Mouse (Mus musculus): ENCODE results near the gene Coa6.

Gene Coa6

DNA sequence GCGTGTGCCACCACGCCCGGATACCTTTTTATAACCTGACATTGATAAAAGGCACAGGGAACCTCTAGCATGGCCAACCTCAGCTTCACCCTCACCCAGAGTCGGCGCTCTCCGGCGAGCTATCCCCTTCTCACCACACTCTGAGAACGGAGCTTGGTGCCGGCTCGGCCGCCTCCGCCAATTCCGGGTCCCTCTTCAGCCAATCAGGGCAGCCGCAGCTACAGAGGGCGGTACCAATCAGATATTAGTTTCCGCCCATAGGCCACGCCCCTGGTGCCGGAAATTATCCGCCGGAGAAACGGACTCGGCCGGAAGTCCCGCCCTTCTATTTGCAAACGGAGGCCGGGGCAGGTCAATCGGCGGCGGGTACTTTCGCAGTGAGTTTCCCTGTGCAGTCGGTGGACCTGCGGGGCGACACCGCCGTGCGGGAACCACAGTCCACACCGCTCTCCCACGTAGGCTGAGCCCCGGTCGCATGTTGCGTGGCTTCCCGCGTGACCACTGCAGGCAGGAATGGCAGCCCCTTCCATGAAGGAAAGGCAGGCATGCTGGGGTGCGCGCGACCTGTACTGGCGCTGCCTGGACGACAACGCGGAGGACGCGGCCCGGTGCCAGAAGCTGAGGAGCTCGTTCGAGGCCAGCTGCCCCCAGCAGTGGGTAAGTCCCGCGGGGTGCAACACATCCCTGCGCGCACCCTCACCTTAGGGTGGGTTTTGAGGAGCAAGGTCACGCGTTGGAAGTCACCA lies at the start of gene Coa6:
Coa6 (plus strand) TSS at position 342 of the 746 bp plus-strand sequence.
- ChIA-PET POLR2A (interaction anchor here in 3 of 4 experiments (0.6 to 1.8 kb wide), 21 partner anchors 9 to 549 kb away, joined by 3 to 9 read pairs (median 3); partner anchors contain the start of genes Kcnk1 (in 1 of the 3), Rbm34 (in 1 of the 3) and Tarbp1 (in 1 of the 3)), CTCF (interaction anchor here in 1 of 4 experiments (1.2 to 1.4 kb wide), 2 partner anchors 24 to 164 kb away, joined by 3 read pairs; no protein-coding TSS in a partner anchor)

GRCm38 (mm10) chr8:126379580-126379979 lies 42.7 kb upstream of the Coa6 start:
- POLR2A ChIA-PET: interaction anchor here in 2 of 4 experiments (0.7 kb wide), 3 partner anchors 253 to 636 kb away, joined by 3 to 5 read pairs (median 4); no protein-coding TSS in a partner anchor
- CTCF ChIA-PET: interaction anchor here in 1 of 4 experiments (0.6 kb wide), 1 partner anchor 80 kb away, joined by 3 read pairs; no protein-coding TSS in a partner anchor

DNA sequence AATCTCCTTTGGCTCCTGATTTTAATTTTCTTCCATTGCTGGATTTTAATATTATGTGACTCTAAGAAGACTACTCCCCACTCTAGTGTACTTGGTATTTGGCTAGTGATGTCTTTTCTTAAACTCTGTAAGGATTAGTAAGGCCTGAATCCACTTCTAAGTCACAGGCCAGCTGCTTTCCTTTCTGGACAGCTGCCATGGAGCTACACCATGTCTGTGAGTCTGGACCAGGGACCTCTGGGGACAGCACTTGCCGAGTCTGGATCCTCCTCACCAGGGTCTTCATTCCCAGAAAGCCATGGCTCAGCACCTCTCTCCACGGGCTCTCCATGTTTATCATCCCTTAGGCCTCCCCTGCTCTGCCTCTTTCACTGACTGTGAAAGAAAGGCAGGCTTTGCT lies 42.2 kb upstream of the Coa6 start:
- ChIA-PET CTCF (no interaction called here), POLR2A (interaction anchor here in 1 of 4 experiments (0.7 kb wide), 1 partner anchor 253 kb away, joined by 3 read pairs; no protein-coding TSS in a partner anchor)

- POLR2A ChIA-PET: interaction anchor here in 1 of 4 experiments (1.2 kb wide), 1 partner anchor 45 kb away, joined by 3 read pairs; no protein-coding TSS in a partner anchor
- CTCF ChIA-PET: no interaction called here
These were observed 41.0 kb upstream of the Coa6 start for GRCm38 (mm10) chr8:126381299-126381698.

- ChIA-PET CTCF (interaction anchor here in 3 of 4 experiments (0.6 to 2.2 kb wide), 10 partner anchors 8 to 433 kb away, joined by 3 to 10 read pairs (median 4); partner anchors contain the start of gene Slc35f3 (in 1 of the 3)), POLR2A (interaction anchor here in 2 of 4 experiments (1.2 to 1.5 kb wide), 2 partner anchors 22 to 44 kb away, joined by 3 read pairs; no protein-coding TSS in a partner anchor)
These were observed 40.1 kb upstream of the Coa6 start for GRCm38 (mm10) chr8:126382216-126382615.

DNA sequence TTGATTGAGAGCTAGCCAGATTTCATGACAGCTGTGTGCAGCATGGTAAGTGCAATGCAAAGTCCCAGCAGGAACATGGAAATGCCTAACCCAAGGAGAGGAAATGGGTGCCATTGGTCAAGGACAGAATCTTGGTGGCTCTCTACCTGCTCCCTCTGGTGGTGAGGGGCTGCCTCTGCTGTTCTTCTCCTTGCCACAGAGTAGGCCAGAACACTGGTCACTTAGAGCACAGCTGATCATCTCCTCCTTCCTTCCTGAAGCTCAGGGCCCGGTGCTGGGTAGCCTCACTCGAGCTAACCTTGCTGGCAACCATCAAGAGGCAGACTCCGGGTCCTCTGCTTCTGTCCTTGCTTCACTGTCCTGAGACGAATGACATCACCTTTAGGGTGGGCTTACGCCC lies 39.6 kb upstream of the Coa6 start:
- CTCF ChIA-PET: interaction anchor here in 3 of 4 experiments (0.6 to 2.2 kb wide), 11 partner anchors 16 to 433 kb away, joined by 3 to 12 read pairs (median 4); partner anchors contain the start of gene Slc35f3 (in 1 of the 3)
- POLR2A ChIA-PET: interaction anchor here in 2 of 4 experiments (1.2 to 1.5 kb wide), 2 partner anchors 22 to 44 kb away, joined by 3 read pairs; no protein-coding TSS in a partner anchor

DNA sequence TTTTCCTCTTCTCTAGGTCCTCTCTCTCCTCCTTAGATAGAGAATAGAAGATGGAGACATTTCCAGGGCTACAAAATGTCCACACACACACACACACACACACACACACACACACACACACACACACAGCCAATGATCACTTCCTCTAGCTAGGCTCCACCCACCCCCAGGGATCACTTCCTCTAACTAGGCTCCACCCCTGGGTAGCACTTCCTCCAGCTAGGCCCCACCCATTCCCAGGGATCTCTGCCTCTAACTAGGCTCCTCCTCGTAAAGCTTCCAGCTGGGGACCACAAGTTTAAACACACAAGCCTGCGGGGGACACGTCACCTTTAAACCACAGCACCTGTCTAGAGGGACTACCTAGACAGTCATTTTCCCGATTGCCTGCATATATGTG lies 34.7 kb upstream of the Coa6 start:
- ChIA-PET POLR2A (interaction anchor here in 3 of 4 experiments (0.6 to 1.3 kb wide), 3 partner anchors 19 to 208 kb away, joined by 3 to 6 read pairs (median 4); no protein-coding TSS in a partner anchor), CTCF (interaction anchor here in 3 of 4 experiments (0.5 to 1.0 kb wide), 4 partner anchors 11 to 162 kb away, joined by 3 read pairs; no protein-coding TSS in a partner anchor)

DNA sequence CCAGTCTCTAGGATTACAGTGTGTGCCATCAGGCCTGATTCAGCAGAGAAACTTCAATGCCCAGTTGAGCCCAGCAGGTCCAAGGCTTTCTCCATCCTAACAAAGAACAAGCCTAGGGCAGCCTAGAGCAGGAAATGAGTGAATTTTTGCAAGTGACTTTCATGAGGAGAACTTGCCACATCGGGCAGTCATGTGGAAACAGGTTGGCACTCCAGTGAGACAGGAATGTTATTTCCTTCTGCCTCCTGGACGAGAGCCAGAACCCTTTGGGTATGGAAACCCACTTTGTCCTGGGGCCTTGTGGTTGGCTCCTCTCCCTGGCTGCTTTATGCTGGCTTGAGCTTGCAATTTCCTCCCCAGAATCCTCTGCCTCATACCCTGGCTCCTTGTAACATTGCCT lies 30.8 kb upstream of the Coa6 start:
- ChIA-PET POLR2A (no interaction called here), CTCF (no interaction called here)

GRCm38 (mm10) chr8:126395386-126395785 lies 26.9 kb upstream of the Coa6 start:
- ChIA-PET POLR2A (no interaction called here), CTCF (no interaction called here)

GRCm38 (mm10) chr8:126395917-126396316 lies 26.4 kb upstream of the Coa6 start:
- CTCF ChIA-PET: no interaction called here
- POLR2A ChIA-PET: interaction anchor here in 1 of 4 experiments (0.8 kb wide), 1 partner anchor 10 kb away, joined by 3 read pairs; no protein-coding TSS in a partner anchor

GRCm38 (mm10) chr8:126398349-126398748 lies 24.0 kb upstream of the Coa6 start:
- ChIA-PET CTCF (interaction anchor here (0.6 to 1.5 kb wide), 19 partner anchors 8 to 582 kb away, joined by 3 to 6 read pairs (median 3); partner anchors contain the start of genes Coa6 (in 1 of the 4) and Slc35f3 (in 1 of the 4)), POLR2A (interaction anchor here in 2 of 4 experiments (0.8 to 1.1 kb wide), 3 partner anchors 9 to 140 kb away, joined by 3 to 4 read pairs (median 3); partner anchors contain the start of gene Coa6 (in 1 of the 2))

DNA sequence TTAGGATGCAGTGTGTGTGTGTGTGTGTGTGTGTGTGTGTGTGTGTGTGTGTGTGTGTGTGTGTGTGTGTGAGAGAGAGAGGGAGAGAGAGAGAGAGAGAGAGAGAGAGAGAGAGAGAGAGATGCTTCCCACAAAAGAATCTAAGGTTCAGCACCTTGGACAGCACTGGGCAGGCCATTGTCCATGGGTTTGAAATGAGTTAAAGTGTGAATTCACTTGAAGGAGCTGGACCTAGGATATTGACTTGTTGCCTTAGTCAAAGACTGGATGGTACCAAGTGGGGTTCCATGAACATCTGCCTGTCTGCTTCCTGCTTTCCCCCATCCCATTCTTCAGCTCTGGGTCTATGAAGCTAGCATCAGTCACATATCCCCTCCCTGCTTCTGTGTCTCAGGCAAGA lies 17.8 kb upstream of the Coa6 start:
- ChIA-PET POLR2A (interaction anchor here in 2 of 4 experiments (0.7 to 1.5 kb wide), 3 partner anchors 12 to 22 kb away, joined by 3 to 7 read pairs (median 5); partner anchors contain the start of gene Coa6 (in 1 of the 2)), CTCF (interaction anchor here in 1 of 4 experiments (0.7 kb wide), 1 partner anchor 134 kb away, joined by 6 read pairs; no protein-coding TSS in a partner anchor)

DNA sequence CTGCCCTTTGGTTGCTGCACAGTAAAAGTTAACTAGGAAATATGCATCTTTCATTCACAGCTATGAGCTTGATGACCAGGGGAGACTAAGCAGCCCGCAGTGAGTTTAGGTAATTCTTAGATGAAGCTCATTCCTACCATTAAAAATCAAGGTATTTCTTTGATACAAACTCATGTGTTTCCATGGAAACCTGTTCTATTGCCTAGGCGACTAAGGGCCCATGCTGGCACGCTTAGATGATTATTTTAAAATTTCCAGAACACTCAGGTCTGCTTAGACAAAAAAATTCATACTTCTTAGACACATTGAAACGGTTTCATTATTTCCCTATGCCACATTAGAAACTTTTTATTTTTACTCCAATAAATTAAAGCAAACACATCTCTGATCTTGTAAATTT lies 17.3 kb upstream of the Coa6 start:
- CTCF ChIA-PET: no interaction called here
- POLR2A ChIA-PET: interaction anchor here in 3 of 4 experiments (0.7 to 1.9 kb wide), 4 partner anchors 13 to 22 kb away, joined by 3 to 7 read pairs (median 6); partner anchors contain the start of gene Coa6 (in 2 of the 3)

DNA sequence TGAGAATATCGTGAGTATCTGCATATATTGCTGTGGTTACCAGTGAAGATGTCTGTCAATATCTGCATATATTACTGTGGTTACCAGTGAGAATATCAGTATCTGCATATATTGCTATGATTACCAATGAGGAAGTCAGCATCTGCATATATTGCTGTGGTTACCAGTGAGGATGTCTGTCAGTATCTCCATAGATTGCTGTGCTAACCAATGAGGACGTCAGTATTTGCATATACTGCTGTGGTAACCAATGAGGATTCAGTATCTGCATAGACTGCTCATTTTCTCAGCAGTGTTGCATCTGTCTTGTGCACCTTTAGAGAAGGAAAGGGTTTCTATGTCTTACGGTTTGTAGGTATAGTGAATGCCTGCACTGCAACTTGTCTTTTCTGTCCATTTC lies 1.5 kb upstream of the Coa6 start:
- ChIA-PET CTCF (no interaction called here), POLR2A (no interaction called here)

DNA sequence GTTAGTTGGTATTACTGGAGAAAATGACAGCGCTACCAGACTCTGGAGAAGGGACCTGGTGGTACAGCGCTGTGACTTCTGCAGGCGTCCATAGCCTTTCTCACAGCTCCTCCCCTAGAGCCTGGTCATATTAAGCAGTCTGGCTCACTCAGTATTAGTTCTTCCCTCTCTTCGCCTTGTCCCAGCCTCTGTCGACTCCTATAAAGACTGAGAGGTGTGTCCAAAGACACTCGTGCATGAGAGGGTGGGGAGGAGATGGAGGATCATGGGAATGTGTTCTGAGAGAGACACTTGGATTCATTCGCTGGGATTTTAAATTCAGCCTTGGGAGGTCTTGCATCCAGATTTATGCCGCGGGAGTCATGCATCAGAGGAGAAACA lies 595 bp downstream of the Coa6 start:
- ChIA-PET POLR2A (interaction anchor here in 2 of 4 experiments (1.1 to 1.8 kb wide), 7 partner anchors 12 to 52 kb away, joined by 3 to 7 read pairs (median 4); partner anchors contain the start of gene Tarbp1 (in 1 of the 2)), CTCF (interaction anchor here in 2 of 4 experiments (0.7 to 1.4 kb wide), 3 partner anchors 25 to 498 kb away, joined by 3 read pairs; no protein-coding TSS in a partner anchor)

GRCm38 (mm10) chr8:126424163-126424562 lies 1.8 kb downstream of the Coa6 start:
- CTCF ChIA-PET: interaction anchor here in 1 of 4 experiments (0.6 kb wide), 1 partner anchor 963 kb away, joined by 4 read pairs; no protein-coding TSS in a partner anchor
- POLR2A ChIA-PET: interaction anchor here in 2 of 4 experiments (0.6 kb wide), 2 partner anchors 460 to 1456 kb away, joined by 3 to 4 read pairs; no protein-coding TSS in a partner anchor

- ChIA-PET POLR2A (interaction anchor here in 1 of 4 experiments (0.6 kb wide), 2 partner anchors 249 to 460 kb away, joined by 4 read pairs; no protein-coding TSS in a partner anchor), CTCF (no interaction called here)
These were observed 2.6 kb downstream of the Coa6 start for GRCm38 (mm10) chr8:126424946-126425345.

- POLR2A ChIA-PET: interaction anchor here in 2 of 4 experiments (0.5 to 1.3 kb wide), 3 partner anchors 24 to 54 kb away, joined by 3 to 4 read pairs (median 3); no protein-coding TSS in a partner anchor
- CTCF ChIA-PET: no interaction called here
These were observed 7.3 kb downstream of the Coa6 start for GRCm38 (mm10) chr8:126429635-126430034.

- ChIA-PET POLR2A (interaction anchor here in 1 of 4 experiments (1.6 kb wide), 1 partner anchor 11 kb away, joined by 4 read pairs; the partner anchor contains the start of gene Coa6), CTCF (no interaction called here)
These were observed 11.5 kb downstream of the Coa6 start for GRCm38 (mm10) chr8:126433827-126434226.

Data from embryonic stem cell, embryonic (primary cell).